9 mouse cellular contexts compared by ENCODE assay signal in the genomic region with DNA sequence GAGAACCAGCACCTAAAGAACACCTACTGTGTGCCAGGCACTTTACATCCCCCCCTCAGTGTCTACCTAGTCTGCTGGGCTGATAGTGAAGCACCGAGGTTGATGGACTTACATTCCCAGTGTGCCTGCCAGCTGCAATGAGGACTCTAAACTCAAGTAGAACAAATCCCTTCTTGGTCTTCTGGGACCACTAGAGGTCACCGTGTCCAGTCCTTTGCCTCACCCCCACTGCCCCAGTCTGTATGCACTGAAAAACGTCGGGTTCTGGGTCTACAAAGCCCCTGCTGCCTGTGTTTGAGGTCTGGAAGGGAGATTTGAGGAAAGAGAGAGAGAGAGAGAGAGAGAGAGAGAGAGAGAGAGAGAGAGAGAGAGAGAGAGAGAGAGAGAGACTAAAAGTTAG. TPM values are rescaled to one million over a fixed set of nuclear protein-coding genes. Genes with fewer than 3 reads are reported as not detected.
DNase-seq lines count a peak whose midpoint lies in the region; ATAC-seq and TF ChIP-seq lines count a peak whose summit lies in the region.
"Had no signal": no experiment of that assay in that cellular context is flagged by ENCODE, and none has a peak within 500 bp of the region (broad histone marks: within the 10 kb centered on the region; RNA-seq: fewer than 3 reads in every experiment).

No protein-coding gene starts in this region.

- WGBS in heart, embryonic 11.5 days (ENCODE audit: insufficient replicate concordance), result 3% methylated on average over 4 of the region's 4 CpGs
- 4% methylated on average over 4 of the region's 4 CpGs for WGBS in hindbrain, embryonic 12.5 days

- H3K4me2 ChIP-seq in heart, embryonic 11.5 days, result peak overlapping the region; percentile 76
- H3K4me2 ChIP-seq in hindbrain, embryonic 12.5 days (replicated peaks), result peak overlapping the region; percentile 88
- peak overlapping the region; percentile 84 for H3K4me2 ChIP-seq in myocyte (ENCODE audit: low read depth)

- H3K79me2 ChIP-seq in myocyte (ENCODE audit: control insufficient read depth, insufficient read depth), result no peaks in the 10 kb centered on the region

- no peak overlapping the region for H3K4me3 ChIP-seq in heart, embryonic 11.5 days (ENCODE audit: low read depth, low read length)
- peak overlapping the region; percentile 16; the same call in 1 of the 2 replicates for H3K4me3 ChIP-seq in brown adipose tissue, adult 24 weeks (ENCODE audit: insufficient read depth, low read depth, low read length)
- H3K4me3 ChIP-seq in hindbrain, embryonic 12.5 days, result peak overlapping the region; percentile 35; the same call in 1 of the 2 replicates
- H3K4me3 ChIP-seq in myocyte, result peak overlapping the region; percentile 7
- H3K4me3 ChIP-seq: erythroblast, embryonic 14.5 days had no signal

- peaks cover 12% of the 10 kb centered on the region for H3K36me3 ChIP-seq in heart, embryonic 11.5 days (ENCODE audit: control insufficient read depth, insufficient read depth, low read length)
- H3K36me3 ChIP-seq in hindbrain, embryonic 12.5 days, result peaks cover 16% of the 10 kb centered on the region
- H3K36me3 ChIP-seq in myocyte (ENCODE audit: control insufficient read depth, insufficient read depth), result no peaks in the 10 kb centered on the region

- TF ChIP-seq POLR2A in myocyte (IDR thresholded peaks at IDR 0.05; ENCODE audit: insufficient read length, low read depth), result no peak

- no peaks in the 10 kb centered on the region for H3K9me3 ChIP-seq in heart, embryonic 11.5 days (replicated peaks; ENCODE audit: control insufficient read depth, low read length)
- H3K9me3 ChIP-seq in hindbrain, embryonic 12.5 days (replicated peaks), result no peaks in the 10 kb centered on the region

- DNase-seq in heart, adult 9 months (ENCODE audit: low spot score in 2 of 2), result no peak
- no peak for DNase-seq in gastrocnemius, postnatal 4 days (ENCODE audit: low spot score in 2 of 2)
- DNase-seq in layer of hippocampus, postnatal 25 days (ENCODE audit: extremely low spot score in 1 of 2, low spot score in 1 of 2), result no peak

- H3K27ac ChIP-seq in heart, embryonic 11.5 days (ENCODE audit: low read depth, low read length), result peak overlapping the region; percentile 7
- peak overlapping the region; percentile 30 for H3K27ac ChIP-seq in brown adipose tissue, adult 24 weeks (replicated peaks; ENCODE audit: low read depth, low read length)
- peak overlapping the region; percentile 98 for H3K27ac ChIP-seq in hindbrain, embryonic 12.5 days

- H3K9ac ChIP-seq in heart, embryonic 11.5 days (ENCODE audit: low read depth, low read length), result no peak overlapping the region; the same call in 1 of the 2 replicates
- H3K9ac ChIP-seq in hindbrain, embryonic 12.5 days, result peak overlapping the region; percentile 58; the same call in 1 of the 2 replicates

- ATAC-seq in heart, embryonic 11.5 days (replicated peaks; ENCODE audit: insufficient number of reproducible peaks, low FRiP score, low TSS enrichment), result no peak
- ATAC-seq in hindbrain, embryonic 12.5 days (ENCODE audit: low FRiP score), result no peak
- ATAC-seq in erythroid progenitor cell, adult 5-6 weeks (replicated peaks; ENCODE audit: low FRiP score, poor library complexity, severe bottlenecking), result no peak

- no peaks in the 10 kb centered on the region for H3K27me3 ChIP-seq in heart, embryonic 11.5 days (ENCODE audit: control insufficient read depth, insufficient read depth, low read length)
- no peaks in the 10 kb centered on the region for H3K27me3 ChIP-seq in hindbrain, embryonic 12.5 days
- H3K27me3 ChIP-seq in myocyte (ENCODE audit: control insufficient read depth, insufficient read depth, insufficient read length), result no peaks in the 10 kb centered on the region

- H3ac ChIP-seq in myocyte (ENCODE audit: control insufficient read depth, insufficient read length), result peak overlapping the region; percentile 33

- peaks cover 45% of the 10 kb centered on the region for H3K4me1 ChIP-seq in heart, embryonic 11.5 days (ENCODE audit: control insufficient read depth, insufficient read depth, low read length)
- H3K4me1 ChIP-seq in brown adipose tissue, adult 24 weeks (ENCODE audit: control insufficient read depth, insufficient read depth, insufficient read length, low read length), result peaks cover 15% of the 10 kb centered on the region
- H3K4me1 ChIP-seq in hindbrain, embryonic 12.5 days, result peaks cover 77% of the 10 kb centered on the region

TF ChIP-seq in myocyte, 11 proteins besides CTCF, POLR2A, EP300 and RAD21:
- TF ChIP-seq POLR2AphosphoS2 (IDR thresholded peaks at IDR 0.05; ENCODE audit: insufficient read length, low read depth) (no peak), TCF3 (IDR thresholded peaks at IDR 0.05; ENCODE audit: insufficient read length, low read depth) (no peak), USF1 (IDR thresholded peaks at IDR 0.05; ENCODE audit: low read depth) (no peak), CEBPB (IDR thresholded peaks at IDR 0.05; ENCODE audit: insufficient read depth, poor library complexity, severe bottlenecking) (no peak), MYOD1 (IDR thresholded peaks at IDR 0.05; ENCODE audit: control insufficient read depth in 1 of 3, insufficient read length in 2 of 3, low read depth in 2 of 3) (no peak), REST (IDR thresholded peaks at IDR 0.05; ENCODE audit: insufficient read depth, insufficient read length) (no peak), TCF12 (IDR thresholded peaks at IDR 0.05; ENCODE audit: insufficient read depth, poor library complexity, severe bottlenecking) (no peak), E2F4 (IDR thresholded peaks at IDR 0.05; ENCODE audit: insufficient read depth) (no peak), MYOG (IDR thresholded peaks at IDR 0.05; ENCODE audit: control insufficient read depth in 1 of 3, insufficient read depth in 1 of 3, insufficient read length in 2 of 3, low read depth in 2 of 3) (no peak), MAX (IDR thresholded peaks at IDR 0.05; ENCODE audit: low read depth) (no peak), SRF (IDR thresholded peaks at IDR 0.05; ENCODE audit: control insufficient read depth, insufficient read length, low read depth) (no peak)

RNA-seq across cellular contexts. Expression of a gene that starts 1.1 kb away (rescaled TPM):
- 0.53 and 1.1 TPM in 2 replicates for polyA plus RNA-seq in heart, embryonic 11.5 days (2014; fragmentation: Nextera tagmentation; extraction: Ambion mirVana)
- 4.9 and 5.5 TPM in 2 replicates for polyA plus RNA-seq in brown adipose tissue, adult 24 weeks (2012; ENCODE audit: insufficient read depth, insufficient read length, missing spikeins)
- polyA plus RNA-seq in hindbrain, embryonic 12.5 days (2016; fragmentation: Nextera tagmentation; extraction: Ambion mirVana), result 1.6 and 2.2 TPM in 2 replicates
- 13.6 TPM for polyA plus RNA-seq in myocyte (2012; fragmentation: generic; extraction: Trizol)
- not detected in 2 replicates for total RNA-seq in erythroid progenitor cell, adult 5-6 weeks (2015; ENCODE audit: low replicate concordance)
- not detected in 2 replicates for total RNA-seq in erythroid progenitor cell, adult 5-6 weeks (2017; ENCODE audit: low replicate concordance)
- total RNA-seq in gastrocnemius, postnatal 4 days (2021), result 10 to 100 TPM; 67.3 to 73.3 TPM
- 1 to 10 TPM; 1.4 to 2.3 TPM for total RNA-seq in layer of hippocampus, postnatal 25 days (2021)
- polyA plus RNA-seq: erythroblast, embryonic 14.5 days had no signal

RNA-seq across cellular contexts. Expression of a gene that starts 2.7 kb away (rescaled TPM):
- 4.7 and 5.0 TPM in 2 replicates for polyA plus RNA-seq in heart, embryonic 11.5 days (2014; fragmentation: Nextera tagmentation; extraction: Ambion mirVana)
- 1.8 TPM in 1 of 2 replicates, not detected in the other for polyA plus RNA-seq in brown adipose tissue, adult 24 weeks (2012; ENCODE audit: insufficient read depth, insufficient read length, missing spikeins)
- 12.3 and 14.3 TPM in 2 replicates for polyA plus RNA-seq in hindbrain, embryonic 12.5 days (2016; fragmentation: Nextera tagmentation; extraction: Ambion mirVana)
- polyA plus RNA-seq in myocyte (2012; fragmentation: generic; extraction: Trizol), result 3.1 TPM
- 2.9 TPM in 1 of 2 replicates, not detected in the other for total RNA-seq in erythroid progenitor cell, adult 5-6 weeks (2015; ENCODE audit: low replicate concordance)
- 0.64 and 4.4 TPM in 2 replicates for total RNA-seq in erythroid progenitor cell, adult 5-6 weeks (2017; ENCODE audit: low replicate concordance)
- total RNA-seq in gastrocnemius, postnatal 4 days (2021), result 1 to 10 TPM; 4.6 to 5.2 TPM
- total RNA-seq in layer of hippocampus, postnatal 25 days (2021), result 100 to 1,000 TPM; 109 to 112 TPM

RNA-seq across cellular contexts. Expression of a gene that starts 9.5 kb away (rescaled TPM):
- polyA plus RNA-seq in heart, embryonic 11.5 days (2014; fragmentation: Nextera tagmentation; extraction: Ambion mirVana), result 2.6 and 2.8 TPM in 2 replicates
- polyA plus RNA-seq in brown adipose tissue, adult 24 weeks (2012; ENCODE audit: insufficient read depth, insufficient read length, missing spikeins), result 3.2 and 3.4 TPM in 2 replicates
- polyA plus RNA-seq in hindbrain, embryonic 12.5 days (2016; fragmentation: Nextera tagmentation; extraction: Ambion mirVana), result 4.3 and 4.8 TPM in 2 replicates
- polyA plus RNA-seq in myocyte (2012; fragmentation: generic; extraction: Trizol), result 8.0 TPM
- total RNA-seq in erythroid progenitor cell, adult 5-6 weeks (2015; ENCODE audit: low replicate concordance), result 7.1 and 8.6 TPM in 2 replicates
- total RNA-seq in erythroid progenitor cell, adult 5-6 weeks (2017; ENCODE audit: low replicate concordance), result 4.6 and 11.6 TPM in 2 replicates
- total RNA-seq in gastrocnemius, postnatal 4 days (2021), result 10 to 100 TPM; 14.0 to 14.6 TPM
- total RNA-seq in layer of hippocampus, postnatal 25 days (2021), result 10 to 100 TPM; 13.4 to 14.3 TPM

RNA-seq across cellular contexts. Expression of a gene that starts 18.2 kb away (rescaled TPM):
- polyA plus RNA-seq in heart, embryonic 11.5 days (2014; fragmentation: Nextera tagmentation; extraction: Ambion mirVana), result 0.17 and 0.20 TPM in 2 replicates
- not detected in 2 replicates for polyA plus RNA-seq in brown adipose tissue, adult 24 weeks (2012; ENCODE audit: insufficient read depth, insufficient read length, missing spikeins)
- not detected in 2 replicates for polyA plus RNA-seq in hindbrain, embryonic 12.5 days (2016; fragmentation: Nextera tagmentation; extraction: Ambion mirVana)
- not detected for polyA plus RNA-seq in myocyte (2012; fragmentation: generic; extraction: Trizol)
- total RNA-seq in erythroid progenitor cell, adult 5-6 weeks (2015; ENCODE audit: low replicate concordance), result not detected in 2 replicates
- total RNA-seq in erythroid progenitor cell, adult 5-6 weeks (2017; ENCODE audit: low replicate concordance), result not detected in 2 replicates
- total RNA-seq in gastrocnemius, postnatal 4 days (2021), result not detected
- under 1 TPM; 0.27 to 0.38 TPM for total RNA-seq in layer of hippocampus, postnatal 25 days (2021)
- polyA plus RNA-seq: erythroblast, embryonic 14.5 days had no signal

RNA-seq across cellular contexts. Expression of a gene that starts 39.7 kb away (rescaled TPM):
- 3.3 and 5.4 TPM in 2 replicates for polyA plus RNA-seq in heart, embryonic 11.5 days (2014; fragmentation: Nextera tagmentation; extraction: Ambion mirVana)
- 5.4 and 8.1 TPM in 2 replicates for polyA plus RNA-seq in brown adipose tissue, adult 24 weeks (2012; ENCODE audit: insufficient read depth, insufficient read length, missing spikeins)
- polyA plus RNA-seq in hindbrain, embryonic 12.5 days (2016; fragmentation: Nextera tagmentation; extraction: Ambion mirVana), result not detected in 2 replicates
- 7.1 TPM for polyA plus RNA-seq in myocyte (2012; fragmentation: generic; extraction: Trizol)
- not detected in 2 replicates for total RNA-seq in erythroid progenitor cell, adult 5-6 weeks (2015; ENCODE audit: low replicate concordance)
- not detected in 2 replicates for total RNA-seq in erythroid progenitor cell, adult 5-6 weeks (2017; ENCODE audit: low replicate concordance)
- total RNA-seq in gastrocnemius, postnatal 4 days (2021), result 10 to 100 TPM; 13.0 to 15.9 TPM
- total RNA-seq in layer of hippocampus, postnatal 25 days (2021), result under 1 TPM in 1 of 2 experiments, not detected in 1; 0.59 TPM
- polyA plus RNA-seq: erythroblast, embryonic 14.5 days had no signal

Comparison
In these comparisons a context has a peak if more than half of its experiments do, and no peak if none do; other contexts are left out.
1. H3K27ac ChIP-seq: peak in every context shown above with its lines; median percentile 98 in hindbrain, embryonic 12.5 days; 30 in brown adipose tissue, adult 24 weeks; 7 in heart, embryonic 11.5 days.